Mouse (Mus musculus) neural tube, embryonic 11.5 days (tissue): ENCODE data around the gene Ncapd2. TPM values are rescaled to one million over a fixed set of nuclear protein-coding genes. Genes with fewer than 3 reads are reported as not detected.

Experiments
- ATAC-seq: fragments of 200-750 bp; cut with Nextera tagmentation; 2 replicates; pipeline ENCODE4 v1.8.0; 2017; ENCODE audit warnings: moderate number of reproducible peaks, mild to moderate bottlenecking, moderate TSS enrichment, moderate library complexity; ENCODE audit not compliant: insufficient read depth, low FRiP score, low TSS enrichment
- DNase-seq: peaks from one replicate; pipeline ENCODE4 v3.0.0-alpha.2; 2015; ENCODE audit warnings: low spot score
- H3K27ac ChIP-seq: fragments of 300-500 bp; sonication (generic); 2 replicates; pipeline ENCODE4 v1.5.1; 2014; ENCODE audit warnings: low read depth, mild to moderate bottlenecking, low read length
- H3K27me3 ChIP-seq: fragments of 300-500 bp; sonication (generic); 2 replicates; pipeline ENCODE4 v1.6.1; 2014; ENCODE audit warnings: mild to moderate bottlenecking, low read length, mixed read lengths; ENCODE audit not compliant: control insufficient read depth, insufficient read depth
- H3K36me3 ChIP-seq: fragments of 300-500 bp; sonication (generic); 2 replicates; pipeline ENCODE4 v1.6.1; 2014; ENCODE audit warnings: mild to moderate bottlenecking, low read length, moderate library complexity, mixed read lengths; ENCODE audit not compliant: control insufficient read depth, insufficient read depth
- H3K4me1 ChIP-seq: fragments of 300-500 bp; sonication (generic); 2 replicates; pipeline ENCODE4 v1.6.1; 2014; ENCODE audit warnings: low read length, mixed read lengths; ENCODE audit not compliant: control insufficient read depth, insufficient read depth
- H3K4me2 ChIP-seq: fragments of 300-500 bp; sonication (generic); 2 replicates; pipeline ENCODE4 v1.6.1; 2014; ENCODE audit warnings: low read depth, mild to moderate bottlenecking, moderate library complexity
- H3K4me3 ChIP-seq: fragments of 300-500 bp; sonication (generic); 2 replicates; pipeline ENCODE4 v1.5.1; 2014; ENCODE audit warnings: low read depth, low read length
- H3K9ac ChIP-seq: fragments of 300-500 bp; sonication (generic); 2 replicates; pipeline ENCODE4 v1.6.1; 2014; ENCODE audit warnings: mild to moderate bottlenecking, low read length
- H3K9me3 ChIP-seq: fragments of 300-500 bp; sonication (generic); 2 replicates; pipeline ENCODE4 v1.6.1; 2016; ENCODE audit warnings: low read length; ENCODE audit not compliant: control insufficient read depth
- WGBS: fragments of 180-500 bp; shearing (Covaris S2); extraction: QIAGEN DNeasy Blood & Tissue Kit; methylation state at CpG from one replicate; pipeline ENCODE4 v1.1.7; 2014; 5-methylcytosine and 5-hydroxymethylcytosine counted together
- microRNA-seq: library from miRNA; unstranded; fragments of <30 nt; microRNA quantifications from one replicate; pipeline ENCODE4, GENCODE M21; 2016
- polyA plus RNA-seq: library from polyadenylated mRNA; unstranded; fragments of >200 nt; fragmentation: Nextera tagmentation; extraction: Ambion mirVana; gene quantifications from 2 replicates; pipeline ENCODE4 v1.2.1, GENCODE M21; 2014

Gene Ncapd2
- polyA plus RNA-seq, 1 experiment from 2014 or later: 137 TPM

GRCm38 (mm10) chr6:125128724-125129123 is 62.8 kb downstream of the Ncapd2 start:
- no peak overlapping the region for H3K4me3 ChIP-seq
- no peaks in the 10 kb centered on the region for H3K27me3 ChIP-seq
- H3K27ac ChIP-seq: no peak overlapping the region
- no peak overlapping the region for H3K4me2 ChIP-seq
- DNase-seq: no peak
- WGBS: 94% methylated on average over 12 of the region's 12 CpGs
- H3K9me3 ChIP-seq: no peaks in the 10 kb centered on the region
- H3K36me3 ChIP-seq: peaks cover 32% of the 10 kb centered on the region
- no peak for ATAC-seq
- peaks cover 7% of the 10 kb centered on the region for H3K4me1 ChIP-seq
- H3K9ac ChIP-seq: no peak overlapping the region

GRCm38 (mm10) chr6:125119387-125119786 is 72.1 kb downstream of the Ncapd2 start:
- peaks cover 48% of the 10 kb centered on the region for H3K36me3 ChIP-seq
- WGBS: 93% methylated on average over 8 of the region's 8 CpGs
- H3K27ac ChIP-seq: no peak overlapping the region
- ATAC-seq: no peak
- no peak overlapping the region for H3K4me2 ChIP-seq
- H3K27me3 ChIP-seq: no peaks in the 10 kb centered on the region
- no peaks in the 10 kb centered on the region for H3K9me3 ChIP-seq
- no peak for DNase-seq
- H3K4me3 ChIP-seq: no peak overlapping the region
- no peaks in the 10 kb centered on the region for H3K4me1 ChIP-seq
- H3K9ac ChIP-seq: no peak overlapping the region

Small RNA genes lying within 50 kb of the gene (microRNA-seq; reads per million reads assigned to microRNA genes)
- gene Mir3098 (1.3 reads per million), gene Mir8113 (not detected)

Other genes with a start within 250 kb of the Ncapd2 start
- gene Cops7a, start 226.2 kb downstream of the Ncapd2 start, polyA plus RNA-seq: 110 and 118 TPM in 2 replicates
- gene Pianp, start 195.0 kb downstream of the Ncapd2 start, polyA plus RNA-seq: 1.7 and 2.6 TPM in 2 replicates
- gene Zfp384, start 182.6 kb downstream of the Ncapd2 start, polyA plus RNA-seq: 9.7 and 10.2 TPM in 2 replicates
- 130 and 132 TPM in 2 replicates for gene Ing4, start 151.9 kb downstream of the Ncapd2 start, polyA plus RNA-seq
- 10.9 and 11.7 TPM in 2 replicates for gene Acrbp, start 142.0 kb downstream of the Ncapd2 start, polyA plus RNA-seq
- 0.34 and 0.57 TPM in 2 replicates for gene Lpar5, start 123.8 kb downstream of the Ncapd2 start, polyA plus RNA-seq
- 117 and 123 TPM in 2 replicates for gene Chd4, start 95.7 kb downstream of the Ncapd2 start, polyA plus RNA-seq
- gene Nop2, start 59.8 kb downstream of the Ncapd2 start, polyA plus RNA-seq: 62.7 and 63.4 TPM in 2 replicates
- gene Iffo1, start 46.5 kb downstream of the Ncapd2 start, polyA plus RNA-seq: 13.8 and 16.5 TPM in 2 replicates
- gene Gapdh, start 25.2 kb downstream of the Ncapd2 start, polyA plus RNA-seq: 2,338 and 2,354 TPM in 2 replicates
- gene Mrpl51, start 100 bp upstream of the Ncapd2 start, polyA plus RNA-seq: 178 and 192 TPM in 2 replicates
- gene Vamp1, start 23.9 kb upstream of the Ncapd2 start, polyA plus RNA-seq: 2.2 and 2.5 TPM in 2 replicates
- gene Tapbpl, start 40.2 kb upstream of the Ncapd2 start, polyA plus RNA-seq: 1.2 and 1.7 TPM in 2 replicates
- 0.77 and 1.3 TPM in 2 replicates for gene Cd27, start 45.3 kb upstream of the Ncapd2 start, polyA plus RNA-seq
- gene Tuba3a, start 94.3 kb upstream of the Ncapd2 start, polyA plus RNA-seq: 0.15 TPM in 1 of 2 replicates, not detected in the other
- gene Ltbr, start 122.2 kb upstream of the Ncapd2 start, polyA plus RNA-seq: 18.8 and 19.2 TPM in 2 replicates
- gene Scnn1a, start 129.0 kb upstream of the Ncapd2 start, polyA plus RNA-seq: 0.55 and 0.80 TPM in 2 replicates
- gene Tnfrsf1a, start 157.7 kb upstream of the Ncapd2 start, polyA plus RNA-seq: 27.4 TPM in 2 replicates
- 0.09 and 0.30 TPM in 2 replicates for gene Plekhg6, start 189.1 kb upstream of the Ncapd2 start, polyA plus RNA-seq